Mouse (Mus musculus): ENCODE measurements around the gene Hrg. TPM values are rescaled to one million over a fixed set of nuclear protein-coding genes. Genes with fewer than 3 reads are reported as not detected.
"Not testable (repeated sequence)": the region's sequence is repeated elsewhere in the genome, so short reads cannot be mapped to it uniquely, and the experiment has no call there.

Gene Hrg
- polyA plus RNA-seq, 1 experiment: not detected

DNA sequence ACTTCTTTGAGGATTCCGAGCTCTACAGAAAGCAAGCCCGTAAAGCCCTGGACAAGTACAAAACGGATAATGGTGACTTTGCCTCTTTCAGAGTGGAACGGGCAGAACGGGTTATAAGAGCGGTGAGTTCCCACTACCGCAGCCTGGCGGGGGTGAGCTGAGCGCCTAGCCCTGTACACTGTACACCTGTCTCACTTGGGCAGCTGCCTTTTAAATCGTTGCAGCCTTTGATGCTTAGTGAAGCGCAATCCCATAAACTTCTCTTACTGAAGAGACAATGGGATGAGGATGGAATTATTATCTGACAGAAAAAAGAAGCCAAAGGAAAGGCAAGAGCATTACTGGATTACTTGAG is 5.2 kb downstream of the Hrg start:
- WGBS: 91% methylated on average over 11 of the region's 11 CpGs
- no peak overlapping the region for H3K27ac ChIP-seq (ENCODE audit: insufficient read depth, low read length)
- TF ChIP-seq POLR2A (IDR thresholded peaks at IDR 0.05; ENCODE audit: low read depth, low read length): no peak
- no peak for TF ChIP-seq CTCF (IDR thresholded peaks at IDR 0.05; ENCODE audit: extremely low read depth, insufficient read depth, insufficient read length, insufficient replicate concordance)

DNA sequence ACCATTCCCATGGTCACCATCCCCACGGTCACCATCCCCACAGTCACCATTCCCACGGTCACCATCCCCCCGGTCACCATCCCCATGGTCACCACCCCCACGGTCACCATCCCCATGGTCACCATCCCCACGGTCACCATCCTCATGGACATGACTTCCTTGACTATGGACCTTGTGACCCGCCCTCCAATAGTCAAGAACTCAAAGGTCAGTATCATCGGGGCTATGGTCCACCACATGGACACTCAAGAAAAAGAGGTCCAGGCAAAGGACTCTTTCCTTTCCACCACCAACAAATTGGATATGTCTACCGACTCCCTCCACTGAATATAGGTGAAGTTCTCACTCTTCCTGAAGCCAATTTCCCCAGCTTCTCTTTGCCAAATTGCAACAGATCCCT is 10.2 kb downstream of the Hrg start:
- 92% methylated on average over 8 of the region's 8 CpGs for WGBS
- no peaks in the 10 kb centered on the region for H3K36me3 ChIP-seq (ENCODE audit: control insufficient read depth, insufficient read depth, low read length)
- no peak overlapping the region for H3K27ac ChIP-seq (ENCODE audit: insufficient read depth, low read length)
- DNase-seq (ENCODE audit: low read depth in 1 of 2, low spot score in 2 of 2): no peak
- H3K4me1 ChIP-seq (ENCODE audit: control insufficient read depth, insufficient read depth, insufficient read length): no peaks in the 10 kb centered on the region
- TF ChIP-seq POLR2A (IDR thresholded peaks at IDR 0.05; ENCODE audit: low read depth, low read length): no peak
- no peak for TF ChIP-seq CTCF (IDR thresholded peaks at IDR 0.05; ENCODE audit: extremely low read depth, insufficient read depth, insufficient read length, insufficient replicate concordance)
- H3K27me3 ChIP-seq (ENCODE audit: control insufficient read depth, insufficient read depth, low read length): no peaks in the 10 kb centered on the region
- no peak overlapping the region for H3K4me3 ChIP-seq (ENCODE audit: extremely low read depth, insufficient read depth, insufficient read length)

More for the DNA sequence above, 5.2 kb downstream of the Hrg start:
- H3K4me1 ChIP-seq (ENCODE audit: control insufficient read depth, insufficient read depth, insufficient read length): no peaks in the 10 kb centered on the region
- no peak overlapping the region for H3K4me3 ChIP-seq (ENCODE audit: extremely low read depth, insufficient read depth, insufficient read length)
- DNase-seq (ENCODE audit: low read depth in 1 of 2, low spot score in 2 of 2): no peak
- no peaks in the 10 kb centered on the region for H3K27me3 ChIP-seq (ENCODE audit: control insufficient read depth, insufficient read depth, low read length)
- no peaks in the 10 kb centered on the region for H3K36me3 ChIP-seq (ENCODE audit: control insufficient read depth, insufficient read depth, low read length)

DNA sequence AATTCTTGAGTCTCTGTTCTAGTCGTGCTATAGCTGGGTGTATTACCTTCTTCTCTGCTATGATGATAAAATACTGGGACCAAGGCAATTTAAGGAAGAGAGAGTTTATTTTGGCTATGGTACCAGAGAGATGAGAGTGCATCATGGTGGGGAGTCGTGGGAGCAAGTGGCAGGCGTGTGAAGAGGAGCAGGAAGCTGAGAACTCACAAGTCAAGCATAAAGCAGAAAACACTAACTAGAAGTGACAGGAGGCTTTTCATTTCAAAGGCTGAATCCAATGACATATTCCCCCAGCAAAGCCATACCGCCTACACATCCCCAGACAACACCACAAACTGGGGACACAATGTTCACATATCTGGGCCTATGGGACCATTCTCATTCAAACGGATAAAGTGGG is 11.4 kb downstream of the Hrg start:
- no peak for TF ChIP-seq POLR2A (IDR thresholded peaks at IDR 0.05; ENCODE audit: low read depth, low read length)
- TF ChIP-seq CTCF (IDR thresholded peaks at IDR 0.05; ENCODE audit: extremely low read depth, insufficient read depth, insufficient read length, insufficient replicate concordance): no peak
- no peak for DNase-seq (ENCODE audit: low read depth in 1 of 2, low spot score in 2 of 2)
- H3K27ac ChIP-seq (ENCODE audit: insufficient read depth, low read length): no peak overlapping the region
- WGBS: 84% methylated on average over 5 of the region's 5 CpGs
- H3K36me3 ChIP-seq (ENCODE audit: control insufficient read depth, insufficient read depth, low read length): no peaks in the 10 kb centered on the region
- H3K4me1 ChIP-seq (ENCODE audit: control insufficient read depth, insufficient read depth, insufficient read length): no peaks in the 10 kb centered on the region
- no peaks in the 10 kb centered on the region for H3K27me3 ChIP-seq (ENCODE audit: control insufficient read depth, insufficient read depth, low read length)
- no peak overlapping the region for H3K4me3 ChIP-seq (ENCODE audit: extremely low read depth, insufficient read depth, insufficient read length)

DNA sequence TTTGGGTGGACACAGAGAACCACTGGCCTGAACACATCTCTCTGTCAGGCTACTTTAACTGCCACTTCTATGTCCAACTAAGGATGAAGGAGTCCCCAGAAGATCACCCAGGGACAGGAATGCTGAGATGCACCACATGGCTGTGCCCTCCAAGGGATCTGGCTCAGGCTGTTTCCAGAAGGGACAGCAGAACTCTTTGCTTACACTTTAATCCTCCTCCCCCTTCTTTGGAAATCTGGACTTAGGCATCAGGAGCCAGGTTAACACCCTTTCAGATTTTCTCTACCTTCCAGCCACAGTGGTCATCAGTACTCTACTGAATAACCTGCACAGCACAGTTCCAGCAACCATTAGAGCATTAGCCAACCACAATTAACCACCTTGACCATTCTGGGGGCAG is 12.4 kb downstream of the Hrg start:
- DNase-seq (ENCODE audit: low read depth in 1 of 2, low spot score in 2 of 2): no peak
- Histone ChIP-seq H3K36me3 (ENCODE audit: control insufficient read depth, insufficient read depth, low read length) (no peaks in the 10 kb centered on the region), H3K4me1 (ENCODE audit: control insufficient read depth, insufficient read depth, insufficient read length) (no peaks in the 10 kb centered on the region), H3K27me3 (ENCODE audit: control insufficient read depth, insufficient read depth, low read length) (no peaks in the 10 kb centered on the region), H3K4me3 (ENCODE audit: extremely low read depth, insufficient read depth, insufficient read length) (no peak overlapping the region), H3K27ac (ENCODE audit: insufficient read depth, low read length) (no peak overlapping the region)
- TF ChIP-seq POLR2A (IDR thresholded peaks at IDR 0.05; ENCODE audit: low read depth, low read length): no peak
- TF ChIP-seq CTCF (IDR thresholded peaks at IDR 0.05; ENCODE audit: extremely low read depth, insufficient read depth, insufficient read length, insufficient replicate concordance): no peak

DNA sequence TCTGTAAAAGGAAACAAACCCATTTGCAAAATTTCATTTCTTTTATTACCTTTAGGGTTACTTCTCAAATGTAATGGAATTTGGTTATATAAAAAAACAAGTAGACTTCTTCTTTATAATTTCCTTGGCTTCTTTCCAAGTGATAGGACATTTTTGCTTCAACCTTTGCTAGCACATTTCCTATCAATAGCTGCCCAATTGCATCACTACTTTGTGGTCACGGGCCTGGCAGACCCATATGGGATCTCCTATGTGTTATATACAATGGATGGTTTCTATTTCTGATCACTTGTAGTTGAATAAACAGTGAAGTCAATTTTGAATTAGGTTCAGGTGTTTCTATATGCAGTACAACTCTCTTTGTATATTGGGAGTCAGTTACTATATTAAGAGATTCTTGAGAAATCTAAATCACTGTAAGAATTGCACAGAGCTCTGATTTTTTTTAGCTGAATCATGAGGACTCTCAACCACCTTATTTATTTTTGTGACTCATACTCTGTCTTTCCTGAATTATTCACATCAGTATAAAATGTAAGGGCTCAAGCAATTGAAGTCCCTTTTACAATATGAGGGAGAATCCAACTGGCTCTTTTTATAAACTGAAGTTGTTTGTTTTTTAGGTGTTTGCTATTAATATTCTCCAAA is 16.6 kb downstream of the Hrg start:
- H3K4me3 ChIP-seq (ENCODE audit: extremely low read depth, insufficient read depth, insufficient read length): no peak overlapping the region
- TF ChIP-seq CTCF (IDR thresholded peaks at IDR 0.05; ENCODE audit: extremely low read depth, insufficient read depth, insufficient read length, insufficient replicate concordance): no peak
- TF ChIP-seq POLR2A (IDR thresholded peaks at IDR 0.05; ENCODE audit: low read depth, low read length): no peak
- H3K36me3 ChIP-seq (ENCODE audit: control insufficient read depth, insufficient read depth, low read length): no peaks in the 10 kb centered on the region
- H3K27me3 ChIP-seq (ENCODE audit: control insufficient read depth, insufficient read depth, low read length): no peaks in the 10 kb centered on the region
- H3K27ac ChIP-seq (ENCODE audit: insufficient read depth, low read length): no peak overlapping the region
- WGBS: 80% methylated on average over 1 of the region's 1 CpGs
- DNase-seq (ENCODE audit: low read depth in 1 of 2, low spot score in 2 of 2): no peak
- H3K4me1 ChIP-seq (ENCODE audit: control insufficient read depth, insufficient read depth, insufficient read length): no peaks in the 10 kb centered on the region

DNA sequence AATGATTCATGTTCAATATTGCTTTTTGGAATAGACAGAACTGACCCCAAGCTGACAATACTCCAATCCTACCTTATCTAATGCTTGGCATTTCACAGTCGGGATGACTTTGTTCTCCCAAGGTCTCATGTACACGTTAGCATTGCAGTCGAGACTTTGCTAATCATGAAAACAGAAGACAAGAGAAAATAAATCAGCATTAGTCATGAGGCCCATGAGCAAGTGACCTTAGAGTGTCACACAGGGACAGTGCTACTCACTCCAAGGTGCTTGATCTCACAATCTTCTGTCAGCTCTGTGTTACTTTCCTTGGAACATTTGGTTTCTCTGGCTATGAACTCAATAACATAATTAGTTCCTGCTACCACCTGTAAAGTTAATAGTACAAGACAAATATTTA is 46.1 kb downstream of the Hrg start:
- not testable (repeated sequence) for H3K27ac ChIP-seq (ENCODE audit: insufficient read depth, low read length); H3K36me3 ChIP-seq (ENCODE audit: control insufficient read depth, insufficient read depth, low read length); H3K27me3 ChIP-seq (ENCODE audit: control insufficient read depth, insufficient read depth, low read length); DNase-seq (ENCODE audit: low read depth in 1 of 2, low spot score in 2 of 2); H3K4me3 ChIP-seq (ENCODE audit: extremely low read depth, insufficient read depth, insufficient read length); H3K4me1 ChIP-seq (ENCODE audit: control insufficient read depth, insufficient read depth, insufficient read length)
- 87% methylated on average over 3 of the region's 3 CpGs for WGBS

Other genes starting within 250 kb of the Hrg start
- not detected in 2 replicates for gene Crygs, start 139.5 kb upstream of the Hrg start, polyA plus RNA-seq (2012; rRNA removed)
- gene Tbccd1, start 93.4 kb upstream of the Hrg start, polyA plus RNA-seq (2012; rRNA removed): 9.1 and 9.9 TPM in 2 replicates
- 13.3 and 16.0 TPM in 2 replicates for gene Dnajb11, start 93.2 kb upstream of the Hrg start, polyA plus RNA-seq (2012; rRNA removed)
- gene Ahsg, start 59.8 kb upstream of the Hrg start, polyA plus RNA-seq (2012; rRNA removed): 0.57 and 0.60 TPM in 2 replicates
- 0.12 TPM in 1 of 2 replicates, not detected in the other for gene Fetub, start 32.7 kb upstream of the Hrg start, polyA plus RNA-seq (2012; rRNA removed)
- not detected in 2 replicates for gene Kng2, start 78.4 kb downstream of the Hrg start, polyA plus RNA-seq (2012; rRNA removed)
- 0.04 TPM in 1 of 2 replicates, not detected in the other for gene Kng1, start 106.8 kb downstream of the Hrg start, polyA plus RNA-seq (2012; rRNA removed)
- gene Eif4a2, start 156.4 kb downstream of the Hrg start, polyA plus RNA-seq (2012; rRNA removed): 51.0 and 62.8 TPM in 2 replicates
- 0.22 and 0.63 TPM in 2 replicates for gene Rfc4, start 176.7 kb downstream of the Hrg start, polyA plus RNA-seq (2012; rRNA removed)
- 2.9 and 5.8 TPM in 2 replicates for gene Adipoq, start 195.5 kb downstream of the Hrg start, polyA plus RNA-seq (2012; rRNA removed)